Mouse (Mus musculus): ENCODE data around the gene Dvl1. TPM values are rescaled to one million over a fixed set of nuclear protein-coding genes. Genes with fewer than 3 reads are reported as not detected.
A peak's percentile ranks its signal among the peaks of the same experiment; 100 is the strongest.

Gene Dvl1
- total RNA-seq (2014; rRNA removed; ENCODE audit: low replicate concordance), result 49.5 and 76.4 TPM in 2 replicates
- polyA plus RNA-seq (2015; fragmentation: Nextera tagmentation; extraction: Ambion mirVana), result 2.8 and 2.9 TPM in 2 replicates

DNA sequence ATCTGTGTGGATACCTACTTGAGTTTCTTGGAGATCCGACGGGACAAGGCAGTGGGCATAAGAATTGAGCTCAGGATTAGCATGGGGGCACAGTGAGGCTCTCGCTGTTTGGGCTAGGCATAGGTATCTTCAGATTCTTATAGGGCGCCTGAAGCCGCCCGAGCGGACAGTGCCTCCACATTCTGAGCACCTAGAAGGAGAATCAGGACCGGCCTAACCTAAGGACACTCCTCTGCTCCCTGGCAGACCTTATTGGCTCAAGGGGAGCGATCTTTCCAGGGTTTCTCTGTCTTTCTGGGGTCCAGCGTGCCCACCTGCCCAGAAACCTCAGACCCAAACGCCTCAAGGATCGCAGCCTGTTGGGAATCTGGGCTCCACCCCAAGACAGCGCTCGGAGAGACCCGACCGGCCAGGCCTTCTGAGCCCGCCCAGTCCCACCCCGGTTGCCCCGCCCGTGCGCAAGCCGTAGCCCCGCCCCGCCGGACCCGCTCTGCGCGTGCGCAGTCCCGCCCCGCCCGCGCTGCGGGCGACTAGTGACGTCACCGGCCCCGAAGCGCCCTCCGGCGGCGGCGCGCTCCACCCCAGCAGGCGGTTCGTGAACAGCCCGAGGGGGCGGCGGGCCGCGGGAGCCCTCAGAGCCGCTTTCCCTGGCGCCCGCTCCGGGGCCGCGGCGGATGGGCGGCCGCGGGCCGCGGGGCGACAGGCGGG lies at the start of gene Dvl1:
Gene Dvl1 (plus strand): TSS at position 532 of the 708 bp plus-strand sequence.
- Histone ChIP-seq H3K27me3 (ENCODE audit: control insufficient read depth, insufficient read depth, low read length) (no peaks in the 10 kb centered on the region), H3K4me2 (ENCODE audit: low read depth, low read length) (peak within 1 kb of the TSS; percentile 74), H3K27ac (ENCODE audit: low read depth) (peak within 1 kb of the TSS; percentile 49), H3K36me3 (replicated peaks; ENCODE audit: control insufficient read depth, insufficient read depth, low read length) (no peaks in the 10 kb centered on the region), H3K4me1 (ENCODE audit: control insufficient read depth, insufficient read depth) (peaks cover 16% of the 10 kb centered on the region), H3K4me3 (ENCODE audit: low read depth, low read length) (peak within 1 kb of the TSS; percentile 63), H3K9ac (replicated peaks; ENCODE audit: low read depth, low read length) (peak within 1 kb of the TSS; percentile 80), H3K9me3 (replicated peaks; ENCODE audit: control insufficient read depth, low read length) (no peaks in the 10 kb centered on the region)
- TF ChIP-seq CTCF (IDR thresholded peaks at IDR 0.05; ENCODE audit: low read depth), result peak; percentile 39
- no peak for TF ChIP-seq EP300 (IDR thresholded peaks at IDR 0.05; ENCODE audit: low read depth)
- ATAC-seq (ENCODE audit: insufficient read depth, low read depth) (peak; percentile 94), DNase-seq (ENCODE audit: low spot score) (peak; percentile 88)
- WGBS, result 2% methylated on average over 43 of the region's 65 CpGs

- no peak overlapping the region for H3K4me3 ChIP-seq (ENCODE audit: low read depth, low read length)
- no peaks in the 10 kb centered on the region for H3K9me3 ChIP-seq (replicated peaks; ENCODE audit: control insufficient read depth, low read length)
- ATAC-seq (ENCODE audit: insufficient read depth, low read depth) (no peak), DNase-seq (ENCODE audit: low spot score) (no peak)
- peaks cover 15% of the 10 kb centered on the region for H3K36me3 ChIP-seq (replicated peaks; ENCODE audit: control insufficient read depth, insufficient read depth, low read length)
- TF ChIP-seq CTCF (IDR thresholded peaks at IDR 0.05; ENCODE audit: low read depth), result no peak
- no peak for TF ChIP-seq EP300 (IDR thresholded peaks at IDR 0.05; ENCODE audit: low read depth)
- H3K4me2 ChIP-seq (ENCODE audit: low read depth, low read length), result no peak overlapping the region
- no peak overlapping the region for H3K9ac ChIP-seq (replicated peaks; ENCODE audit: low read depth, low read length)
- H3K4me1 ChIP-seq (ENCODE audit: control insufficient read depth, insufficient read depth), result peaks cover 16% of the 10 kb centered on the region
- no peaks in the 10 kb centered on the region for H3K27me3 ChIP-seq (ENCODE audit: control insufficient read depth, insufficient read depth, low read length)
- H3K27ac ChIP-seq (ENCODE audit: low read depth), result no peak overlapping the region
- 93% methylated on average over 1 of the region's 1 CpGs for WGBS
These were observed 45.1 kb upstream of the Dvl1 start for GRCm38 (mm10) chr4:155802075-155802474.

GRCm38 (mm10) chr4:155802741-155803339 lies 44.4 kb upstream of the Dvl1 start, which contains the start of gene Mrpl20:
Gene Mrpl20, plus strand, starts transcription at chr4:155802878.
- Histone ChIP-seq H3K4me2 (ENCODE audit: low read depth, low read length) (peak within 1 kb of the TSS; percentile 85), H3K27me3 (ENCODE audit: control insufficient read depth, insufficient read depth, low read length) (no peaks in the 10 kb centered on the region), H3K4me1 (ENCODE audit: control insufficient read depth, insufficient read depth) (peaks cover 16% of the 10 kb centered on the region), H3K4me3 (ENCODE audit: low read depth, low read length) (peak within 1 kb of the TSS; percentile 84), H3K27ac (ENCODE audit: low read depth) (peak within 1 kb of the TSS; percentile 73), H3K36me3 (replicated peaks; ENCODE audit: control insufficient read depth, insufficient read depth, low read length) (peaks cover 23% of the 10 kb centered on the region), H3K9me3 (replicated peaks; ENCODE audit: control insufficient read depth, low read length) (no peaks in the 10 kb centered on the region), H3K9ac (replicated peaks; ENCODE audit: low read depth, low read length) (peak within 1 kb of the TSS; percentile 83)
- 6% methylated on average over 12 of the region's 12 CpGs for WGBS
- ATAC-seq (ENCODE audit: insufficient read depth, low read depth) (peak; percentile 40; the same call in 1 of the 2 replicates), DNase-seq (ENCODE audit: low spot score) (no peak)
- TF ChIP-seq EP300 (IDR thresholded peaks at IDR 0.05; ENCODE audit: low read depth) (no peak), CTCF (IDR thresholded peaks at IDR 0.05; ENCODE audit: low read depth) (no peak)

GRCm38 (mm10) chr4:155803340-155804041 lies 43.7 kb upstream of the Dvl1 start:
- Histone ChIP-seq H3K9ac (replicated peaks; ENCODE audit: low read depth, low read length) (peak overlapping the region; percentile 83), H3K4me3 (ENCODE audit: low read depth, low read length) (peak overlapping the region; percentile 84), H3K9me3 (replicated peaks; ENCODE audit: control insufficient read depth, low read length) (no peaks in the 10 kb centered on the region), H3K36me3 (replicated peaks; ENCODE audit: control insufficient read depth, insufficient read depth, low read length) (peaks cover 29% of the 10 kb centered on the region), H3K27me3 (ENCODE audit: control insufficient read depth, insufficient read depth, low read length) (no peaks in the 10 kb centered on the region), H3K27ac (ENCODE audit: low read depth) (peak overlapping the region; percentile 73), H3K4me2 (ENCODE audit: low read depth, low read length) (peak overlapping the region; percentile 85), H3K4me1 (ENCODE audit: control insufficient read depth, insufficient read depth) (peaks cover 16% of the 10 kb centered on the region)
- DNase-seq (ENCODE audit: low spot score) (peak; percentile 92), ATAC-seq (ENCODE audit: insufficient read depth, low read depth) (peak; percentile 99)
- WGBS, result under 1% methylated on average over 56 of the region's 58 CpGs
- peak; percentile 81 for TF ChIP-seq EP300 (IDR thresholded peaks at IDR 0.05; ENCODE audit: low read depth)
- no peak for TF ChIP-seq CTCF (IDR thresholded peaks at IDR 0.05; ENCODE audit: low read depth)

- WGBS, result 76% methylated on average over 3 of the region's 3 CpGs
- no peaks in the 10 kb centered on the region for H3K9me3 ChIP-seq (replicated peaks; ENCODE audit: control insufficient read depth, low read length)
- TF ChIP-seq CTCF (IDR thresholded peaks at IDR 0.05; ENCODE audit: low read depth) (no peak), EP300 (IDR thresholded peaks at IDR 0.05; ENCODE audit: low read depth) (no peak)
These were observed 39.4 kb upstream of the Dvl1 start for GRCm38 (mm10) chr4:155807841-155808240.

More at GRCm38 (mm10) chr4:155807841-155808240, 39.4 kb upstream of the Dvl1 start:
- no peak overlapping the region for H3K4me3 ChIP-seq (ENCODE audit: low read depth, low read length)
- no peaks in the 10 kb centered on the region for H3K27me3 ChIP-seq (ENCODE audit: control insufficient read depth, insufficient read depth, low read length)
- no peak overlapping the region for H3K27ac ChIP-seq (ENCODE audit: low read depth)
- no peak overlapping the region for H3K4me2 ChIP-seq (ENCODE audit: low read depth, low read length)
- ATAC-seq (ENCODE audit: insufficient read depth, low read depth) (no peak), DNase-seq (ENCODE audit: low spot score) (no peak)
- no peak overlapping the region for H3K9ac ChIP-seq (replicated peaks; ENCODE audit: low read depth, low read length)
- peaks cover 18% of the 10 kb centered on the region for H3K4me1 ChIP-seq (ENCODE audit: control insufficient read depth, insufficient read depth)
- peaks cover 54% of the 10 kb centered on the region for H3K36me3 ChIP-seq (replicated peaks; ENCODE audit: control insufficient read depth, insufficient read depth, low read length)
